Mouse (Mus musculus) fibroblast of lung, adult 2 months (primary cell): ENCODE measurements around the gene Adgrg4.

Source experiments
- DNase-seq: peaks from one replicate; pipeline ENCODE4 v3.0.0-alpha.2; 2011; ENCODE audit warnings: low read depth

Adgrg4 gene

DNA sequence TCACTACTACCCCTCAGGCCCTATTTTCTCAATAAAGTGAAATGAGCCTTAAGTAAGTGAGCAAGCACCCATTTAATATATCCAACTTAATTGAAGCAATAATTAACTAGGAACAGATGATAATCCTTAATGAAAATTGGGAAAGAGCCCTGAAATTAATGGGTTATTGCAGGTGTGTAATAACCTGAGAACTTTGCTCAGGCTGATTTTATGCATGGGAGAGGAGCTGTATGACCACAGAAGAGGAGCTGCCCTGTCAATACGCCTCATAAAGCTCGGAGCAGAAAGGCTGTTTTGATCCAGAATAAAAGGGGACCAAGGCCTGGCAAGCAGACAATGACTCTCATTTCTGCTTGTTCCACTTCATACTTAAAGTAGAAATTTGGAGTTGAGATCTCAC lies at the start of gene Adgrg4:
TSS of gene Adgrg4 (plus strand) at position 301 of the 400 bp plus-strand sequence.
- no peak for DNase-seq

DNA sequence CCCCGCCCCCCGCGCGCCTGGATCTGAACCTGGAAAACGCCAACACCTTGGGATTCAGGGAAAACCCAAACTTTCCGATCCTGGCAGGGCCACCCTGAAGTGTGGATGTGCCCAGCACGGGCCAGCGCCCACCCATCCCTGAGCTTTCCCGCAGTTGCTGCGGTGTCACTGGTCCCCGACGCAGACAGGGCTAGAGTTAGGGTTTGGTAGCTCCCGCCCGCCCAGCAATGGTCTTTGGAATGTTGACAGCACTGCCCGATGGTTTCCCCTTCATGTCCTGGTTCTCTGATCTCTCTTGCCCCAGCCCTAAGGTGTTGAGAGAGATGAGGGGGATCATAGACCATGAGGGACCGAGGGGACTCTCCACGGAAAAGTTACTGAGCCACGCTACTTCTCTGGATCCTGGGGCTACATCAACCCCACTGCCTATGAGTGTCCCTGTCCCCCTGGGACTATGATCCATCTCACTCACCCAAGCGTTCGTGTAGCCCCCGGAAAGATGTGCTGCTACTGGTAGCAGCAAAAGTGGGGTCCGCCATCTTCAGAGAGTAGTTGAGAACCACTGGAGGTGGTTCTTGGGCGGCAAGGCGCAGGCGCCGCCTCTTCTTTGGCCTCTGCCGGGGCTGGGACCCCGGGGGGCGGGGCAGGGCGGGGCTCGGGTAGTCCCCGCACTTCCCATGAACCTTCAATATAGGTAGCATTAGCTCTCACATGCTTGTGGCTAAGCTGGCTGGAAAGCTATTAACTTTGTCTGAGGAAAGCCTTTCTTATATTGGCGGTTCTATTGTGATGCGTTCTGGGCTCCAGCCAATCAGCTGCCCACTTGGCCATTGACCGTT lies 48.0 kb upstream of the Adgrg4 start, which contains the start of gene Map7d3:
TSS of gene Map7d3 (minus strand) at position 562 of the 839 bp plus-strand sequence.
- no peak for DNase-seq

DNA sequence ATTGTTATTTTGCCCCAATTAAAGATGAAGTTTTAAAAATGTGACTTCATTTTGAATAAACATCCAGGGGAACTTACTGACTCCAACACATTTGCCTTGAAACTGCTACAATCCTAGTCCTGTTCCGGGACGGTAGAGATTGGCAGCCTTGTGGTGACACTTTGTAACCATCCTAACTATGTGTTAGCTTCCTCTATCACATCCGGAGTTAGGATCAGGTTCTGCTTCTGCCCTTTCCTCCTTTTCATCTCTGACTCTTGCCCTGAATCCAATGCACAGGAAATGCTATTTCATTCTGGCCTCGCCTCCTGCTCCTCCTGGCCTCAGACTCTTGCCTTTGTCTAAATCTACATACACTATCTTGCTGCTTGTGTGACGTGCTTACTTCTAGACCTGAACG lies 42.5 kb upstream of the Adgrg4 start:
- DNase-seq, result no peak

DNA sequence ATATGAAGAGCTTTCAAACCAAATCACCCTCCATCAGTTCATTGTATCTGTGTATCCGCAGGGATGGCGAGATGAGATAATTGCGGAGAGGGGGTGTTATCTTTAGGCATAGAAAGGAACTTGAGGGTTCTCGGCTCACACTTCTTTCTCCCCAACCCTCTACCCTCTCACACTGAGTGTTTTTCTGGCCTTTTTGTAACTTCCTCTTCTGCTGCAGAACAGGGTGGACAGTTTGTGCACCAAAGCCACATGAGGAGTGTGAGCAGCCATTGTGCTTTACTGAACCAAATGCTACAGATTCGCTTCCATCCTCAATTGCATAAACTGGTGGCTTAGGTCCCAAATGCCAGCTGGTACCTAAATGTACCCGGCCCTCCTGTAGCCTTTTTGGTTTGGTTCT lies 34.1 kb upstream of the Adgrg4 start:
- no peak for DNase-seq

DNA sequence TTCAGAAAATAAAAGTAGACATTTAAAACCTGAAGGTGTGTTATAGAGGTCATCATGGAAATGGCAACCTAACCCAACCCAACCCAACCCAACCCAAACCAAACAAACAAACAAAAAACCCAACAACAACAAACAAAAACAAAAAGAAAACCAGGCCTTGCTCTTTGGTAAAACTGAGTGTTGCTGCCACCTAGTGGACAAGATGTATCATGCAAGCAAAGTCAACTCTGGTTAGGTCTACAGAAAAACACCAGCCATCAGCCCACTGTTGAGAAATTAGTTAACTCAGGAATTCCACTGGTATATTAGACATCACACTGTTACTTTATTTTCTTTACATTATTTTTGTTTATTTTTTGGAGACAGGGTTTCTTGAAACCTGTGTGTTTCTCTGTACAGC lies 30.6 kb upstream of the Adgrg4 start:
- DNase-seq, result no peak

DNA sequence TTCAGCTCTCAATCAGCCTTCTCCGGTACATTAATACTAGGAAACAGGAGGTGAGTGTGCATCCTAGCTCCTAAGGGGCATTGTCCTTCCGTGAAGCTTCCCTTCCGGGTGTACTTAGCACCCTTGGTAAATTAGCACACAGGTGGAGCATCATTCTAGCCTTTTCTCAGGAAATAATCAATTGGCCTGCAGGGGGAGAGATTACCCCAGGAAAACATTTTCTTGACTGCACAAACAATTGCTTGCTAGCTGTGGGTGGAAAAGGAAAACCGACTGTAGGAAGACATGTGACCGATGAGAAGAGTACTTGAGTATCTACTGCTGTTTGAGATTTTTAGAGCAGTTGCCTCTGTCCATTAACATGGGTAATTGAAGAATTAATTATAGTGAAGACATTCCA lies 28.7 kb upstream of the Adgrg4 start:
- no peak for DNase-seq

DNA sequence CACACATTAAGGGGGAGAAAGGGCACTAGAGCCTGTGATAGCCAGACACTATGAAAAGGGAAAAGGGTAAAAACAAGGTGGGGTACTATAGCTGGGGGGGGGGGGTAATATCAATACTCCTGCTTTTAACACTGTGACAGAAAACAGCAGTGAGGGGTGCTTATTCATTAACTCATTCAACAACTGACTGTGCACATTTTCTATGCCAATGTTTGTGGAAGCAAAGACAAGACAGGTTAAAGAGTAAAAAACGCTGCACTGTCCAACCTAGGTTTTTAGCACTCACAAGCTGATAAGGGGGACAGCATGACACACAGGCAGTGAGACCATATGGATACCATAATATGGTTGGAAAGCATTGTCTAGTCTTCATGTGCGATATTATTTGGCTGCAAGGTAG lies 142.9 kb downstream of the Adgrg4 start:
- DNase-seq, result no peak

DNA sequence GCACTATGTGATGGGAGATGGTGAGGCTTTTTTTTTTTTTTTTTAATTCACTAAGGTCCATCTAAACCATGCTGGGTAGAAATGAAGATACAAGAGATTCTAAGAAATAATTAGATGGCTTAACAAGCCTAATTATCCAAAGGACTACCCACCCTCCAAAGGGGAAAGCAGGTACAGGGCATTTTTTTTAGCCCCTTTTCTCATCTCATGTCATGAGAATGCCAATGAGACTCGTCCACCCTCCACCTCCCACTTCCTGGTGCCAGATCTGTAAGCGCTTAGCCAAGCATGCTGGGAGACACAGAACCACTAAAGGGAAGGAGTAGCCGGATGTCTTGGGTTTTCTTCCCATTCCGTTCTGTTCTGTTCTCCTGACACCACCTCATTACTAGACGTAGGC lies 172.8 kb downstream of the Adgrg4 start, which contains the start of gene Brs3:
TSS of gene Brs3 (plus strand) at position 301 of the 400 bp plus-strand sequence.
- DNase-seq, result no peak

DNA sequence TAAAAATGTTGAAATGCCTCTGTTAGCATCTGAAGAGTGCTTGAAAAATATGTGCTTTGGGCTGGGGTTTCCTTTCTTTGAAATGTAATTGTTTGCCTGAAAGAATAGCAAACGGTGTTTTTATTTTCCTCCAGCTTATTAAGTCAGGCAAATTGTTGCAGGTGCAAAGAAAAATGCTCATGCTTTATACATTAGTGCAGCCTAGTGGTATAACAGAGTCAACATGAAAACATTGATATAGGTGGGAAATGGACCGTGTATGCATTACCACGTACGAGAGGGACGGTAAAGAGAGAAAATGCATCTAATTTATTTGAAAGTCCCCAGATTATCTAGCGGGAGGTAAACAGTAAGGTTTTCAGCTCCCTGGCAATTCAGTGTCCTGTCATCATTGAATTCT lies 173.9 kb downstream of the Adgrg4 start:
- DNase-seq, result no peak
